Mouse (Mus musculus): ENCODE measurements around the gene Krit1.
"Not testable (repeated sequence)": the region's sequence is repeated elsewhere in the genome, so short reads cannot be mapped to it uniquely, and the experiment has no call there.

The Krit1 gene

DNA sequence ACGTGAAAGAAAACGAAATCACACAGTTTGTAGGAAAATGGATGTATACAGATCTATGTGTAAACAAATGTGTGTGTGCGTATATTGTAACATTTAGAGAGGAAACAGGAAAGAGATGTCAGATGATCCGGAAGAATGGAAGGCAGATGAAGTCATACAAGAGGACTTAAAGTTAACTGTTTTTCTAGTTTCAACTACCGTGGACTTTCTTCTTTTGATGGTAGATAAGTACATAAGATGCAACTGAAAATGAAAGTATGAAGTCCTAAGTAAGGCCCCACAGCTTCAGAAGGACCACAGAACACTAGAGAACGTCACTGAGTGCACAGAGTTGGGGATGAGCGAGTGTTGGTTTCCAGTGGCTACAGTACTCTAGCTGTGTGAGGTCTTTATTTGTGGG lies 83.9 kb downstream of the Krit1 start:
- ATAC-seq (ENCODE audit: low TSS enrichment), result not testable (repeated sequence)

DNA sequence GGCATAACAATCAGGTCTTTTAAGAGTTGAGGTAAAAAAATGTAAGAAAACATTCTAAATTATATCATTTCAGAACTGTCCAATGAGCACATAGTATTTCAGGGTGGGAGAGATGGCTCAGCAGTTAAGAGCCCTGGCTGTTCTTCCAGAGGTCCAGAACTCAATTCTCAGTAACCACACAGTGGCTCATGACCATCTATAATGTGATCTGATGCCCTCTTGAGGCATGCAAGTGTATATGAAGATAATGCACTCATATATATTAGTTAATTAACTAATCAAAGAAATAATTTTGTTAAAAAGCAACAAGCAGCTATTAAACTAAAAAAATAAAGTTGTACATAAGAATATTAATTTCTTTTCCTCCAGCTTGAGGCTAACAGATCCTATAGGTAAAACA lies 86.2 kb downstream of the Krit1 start:
- ATAC-seq (ENCODE audit: low TSS enrichment), result no peak

- ATAC-seq (ENCODE audit: low TSS enrichment), result peak; percentile 100
Measured at GRCm38 (mm10) chr5:3893459-3894293, 90.7 kb downstream of the Krit1 start, which contains the start of gene Mterf1a. Gene Mterf1a (minus strand): TSS chr5:3893933.

- ATAC-seq (ENCODE audit: low TSS enrichment), result not testable (repeated sequence)
Measured at GRCm38 (mm10) chr5:3894294-3894619, 91.3 kb downstream of the Krit1 start.
